19 mouse cellular contexts compared by ENCODE assay signal in the genomic region with DNA sequence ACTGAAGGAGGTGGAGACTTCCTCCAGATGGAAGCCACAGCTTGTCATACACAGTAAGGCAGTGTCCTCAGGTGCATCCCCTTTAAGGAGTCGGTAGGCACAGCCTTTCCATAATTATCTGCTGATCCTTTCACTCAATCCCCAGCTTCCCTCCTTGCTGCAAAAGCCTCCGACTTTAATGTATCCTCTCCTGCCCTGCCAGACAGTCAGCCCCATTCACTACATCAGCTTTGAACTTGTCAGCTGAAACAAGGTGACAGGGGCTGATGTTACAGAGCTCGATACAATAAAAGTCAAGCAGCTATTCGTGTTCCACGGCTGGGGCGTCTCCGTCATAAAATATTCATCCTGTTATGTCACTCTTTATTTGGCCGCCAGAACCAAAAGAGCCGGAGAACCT.
DNase-seq lines count a peak whose midpoint lies in the region; ATAC-seq and TF ChIP-seq lines count a peak whose summit lies in the region.
"Had no signal": no experiment of that assay in that cellular context is flagged by ENCODE, and none has a peak within 500 bp of the region (broad histone marks: within the 10 kb centered on the region; RNA-seq: fewer than 3 reads in every experiment).

No protein-coding gene starts in this region.

- no peaks in the 10 kb centered on the region for H3K4me1 ChIP-seq in lung, postnatal 0 days (ENCODE audit: insufficient read depth, low read depth, low read length)
- H3K4me1 ChIP-seq in kidney, embryonic 16.5 days (ENCODE audit: insufficient read depth, low read length) = no peaks in the 10 kb centered on the region
- peaks cover 15% of the 10 kb centered on the region for H3K4me1 ChIP-seq in limb, embryonic 15.5 days
- H3K4me1 ChIP-seq: heart, embryonic 15.5 days had no signal

- no peak for TF ChIP-seq EP300 in lung, postnatal 0 days (IDR thresholded peaks at IDR 0.05)

- no peak overlapping the region for H3K9ac ChIP-seq in lung, postnatal 0 days (replicated peaks; ENCODE audit: low read depth)
- H3K9ac ChIP-seq in kidney, embryonic 16.5 days (replicated peaks; ENCODE audit: low read length) = no peak overlapping the region
- H3K9ac ChIP-seq in limb, embryonic 15.5 days = no peak overlapping the region
- H3K9ac ChIP-seq: forebrain, postnatal 0 days; heart, embryonic 15.5 days; hindbrain, embryonic 13.5 days; liver, postnatal 0 days had no signal

- TF ChIP-seq CTCF in lung, postnatal 0 days (IDR thresholded peaks at IDR 0.05) = no peak

- H3K36me3 ChIP-seq in lung, postnatal 0 days (ENCODE audit: insufficient read depth, low read length) = no peaks in the 10 kb centered on the region
- H3K36me3 ChIP-seq in kidney, embryonic 16.5 days (ENCODE audit: insufficient read depth, low read length) = no peaks in the 10 kb centered on the region
- no peaks in the 10 kb centered on the region for H3K36me3 ChIP-seq in limb, embryonic 15.5 days
- H3K36me3 ChIP-seq: forebrain, embryonic 10.5 days; heart, embryonic 15.5 days; hindbrain, embryonic 13.5 days had no signal

- 0 out of 2 replicates have a peak overlapping the region, but pooled peaks have one; percentile 15 for H3K4me2 ChIP-seq in lung, postnatal 0 days (replicated peaks; ENCODE audit: low read depth, low read length)
- peak overlapping the region; percentile 41 for H3K4me2 ChIP-seq in kidney, embryonic 16.5 days (replicated peaks; ENCODE audit: low read depth, low read length)
- H3K4me2 ChIP-seq in limb, embryonic 15.5 days = 0 out of 2 replicates have a peak overlapping the region, but pooled peaks have one; percentile 12
- H3K4me2 ChIP-seq: heart, embryonic 15.5 days; hindbrain, embryonic 13.5 days; liver, embryonic 11.5 days; midbrain, embryonic 11.5 days had no signal

- 54% methylated on average over 9 of the region's 9 CpGs for WGBS in lung, postnatal 0 days
- 52% methylated on average over 9 of the region's 9 CpGs for WGBS in kidney, embryonic 16.5 days
- 38% methylated on average over 9 of the region's 9 CpGs for WGBS in limb, embryonic 15.5 days

- H3K9me3 ChIP-seq in lung, postnatal 0 days (ENCODE audit: low read length) = no peaks in the 10 kb centered on the region
- H3K9me3 ChIP-seq in kidney, embryonic 16.5 days (ENCODE audit: low read length) = no peaks in the 10 kb centered on the region
- H3K9me3 ChIP-seq in limb, embryonic 15.5 days = no peaks in the 10 kb centered on the region
- H3K9me3 ChIP-seq: forebrain, embryonic 10.5 days; heart, embryonic 15.5 days; hindbrain, embryonic 13.5 days had no signal

- H3K4me3 ChIP-seq in lung, postnatal 0 days (ENCODE audit: low read depth, low read length) = no peak overlapping the region
- no peak overlapping the region for H3K4me3 ChIP-seq in kidney, embryonic 16.5 days (ENCODE audit: low read length)
- H3K4me3 ChIP-seq in limb, embryonic 15.5 days = no peak overlapping the region
- H3K4me3 ChIP-seq: forebrain, embryonic 10.5 days; heart, embryonic 15.5 days; hindbrain, embryonic 13.5 days had no signal

- H3K27ac ChIP-seq in lung, postnatal 0 days (ENCODE audit: low read length) = no peak overlapping the region
- no peak overlapping the region for H3K27ac ChIP-seq in kidney, embryonic 16.5 days (ENCODE audit: low read length)
- no peak overlapping the region for H3K27ac ChIP-seq in limb, embryonic 15.5 days
- H3K27ac ChIP-seq: forebrain, embryonic 10.5 days; heart, embryonic 15.5 days; hindbrain, embryonic 13.5 days; macrophage had no signal

- DNase-seq in kidney, adult 18-20 months = peak; percentile 15
- DNase-seq in kidney, postnatal 14 days = no peak
- DNase-seq in lung, postnatal 0 days (ENCODE audit: low spot score) = no peak
- no peak for DNase-seq in lung, postnatal 25 days (ENCODE audit: low spot score)
- no peak for DNase-seq in cerebellum, adult 11 months
- DNase-seq: cerebellum, adult 18-20 months; cerebellum, postnatal 14 days; forebrain, postnatal 0 days; heart, postnatal 36 days; left cerebral cortex, postnatal 4 days; liver, postnatal 0 days had no signal

- H3K27me3 ChIP-seq in lung, postnatal 0 days (replicated peaks; ENCODE audit: insufficient read depth, low read length) = no peaks in the 10 kb centered on the region
- H3K27me3 ChIP-seq in kidney, embryonic 16.5 days (ENCODE audit: insufficient read depth, low read length) = no peaks in the 10 kb centered on the region
- peaks cover 46% of the 10 kb centered on the region for H3K27me3 ChIP-seq in limb, embryonic 15.5 days
- H3K27me3 ChIP-seq: heart, embryonic 15.5 days; hindbrain, embryonic 13.5 days had no signal

- no peak for ATAC-seq in lung, postnatal 0 days
- no peak for ATAC-seq in kidney, embryonic 16.5 days (ENCODE audit: low FRiP score, low TSS enrichment)
- ATAC-seq in limb, embryonic 15.5 days (ENCODE audit: insufficient number of reproducible peaks, low FRiP score, low TSS enrichment, low read depth) = no peak
- ATAC-seq: forebrain, postnatal 0 days; liver, postnatal 0 days had no signal
